Mouse (Mus musculus): ENCODE data around the gene Lemd1. TPM values are rescaled to one million over a fixed set of nuclear protein-coding genes. Genes with fewer than 3 reads are reported as not detected.

Gene Lemd1
- polyA plus RNA-seq, 1 experiment: not detected

- H3K4me3 ChIP-seq (ENCODE audit: insufficient read depth, low read depth, low read length): no peak overlapping the region
- no peak for TF ChIP-seq POLR2A (IDR thresholded peaks at IDR 0.05; ENCODE audit: low read depth, low read length)
- peak; percentile 40 for TF ChIP-seq CTCF (conservative IDR thresholded peaks at IDR 0.05; ENCODE audit: insufficient read depth, insufficient read length, low read depth, low read length)
- no peak for DNase-seq
- no peak overlapping the region for H3K27ac ChIP-seq (ENCODE audit: insufficient read depth, low read depth, low read length)
- H3K36me3 ChIP-seq (ENCODE audit: control insufficient read depth, insufficient read depth, low read length): no peaks in the 10 kb centered on the region
- H3K27me3 ChIP-seq (replicated peaks; ENCODE audit: control insufficient read depth, insufficient read depth, low read length): no peaks in the 10 kb centered on the region
- 86% methylated on average over 6 of the region's 6 CpGs for WGBS
- no peaks in the 10 kb centered on the region for H3K4me1 ChIP-seq (ENCODE audit: control insufficient read depth, insufficient read depth, low read length)
These were observed 63.2 kb downstream of the Lemd1 start for GRCm38 (mm10) chr1:132254467-132254866.

GRCm38 (mm10) chr1:132260331-132260730 is 69.1 kb downstream of the Lemd1 start:
- DNase-seq: no peak
- Histone ChIP-seq H3K27ac (ENCODE audit: insufficient read depth, low read depth, low read length) (no peak overlapping the region), H3K4me3 (ENCODE audit: insufficient read depth, low read depth, low read length) (no peak overlapping the region), H3K27me3 (replicated peaks; ENCODE audit: control insufficient read depth, insufficient read depth, low read length) (no peaks in the 10 kb centered on the region), H3K36me3 (ENCODE audit: control insufficient read depth, insufficient read depth, low read length) (no peaks in the 10 kb centered on the region), H3K4me1 (ENCODE audit: control insufficient read depth, insufficient read depth, low read length) (no peaks in the 10 kb centered on the region)
- 81% methylated on average over 1 of the region's 1 CpGs for WGBS
- TF ChIP-seq CTCF (conservative IDR thresholded peaks at IDR 0.05; ENCODE audit: insufficient read depth, insufficient read length, low read depth, low read length) (no peak), POLR2A (IDR thresholded peaks at IDR 0.05; ENCODE audit: low read depth, low read length) (no peak)

DNA sequence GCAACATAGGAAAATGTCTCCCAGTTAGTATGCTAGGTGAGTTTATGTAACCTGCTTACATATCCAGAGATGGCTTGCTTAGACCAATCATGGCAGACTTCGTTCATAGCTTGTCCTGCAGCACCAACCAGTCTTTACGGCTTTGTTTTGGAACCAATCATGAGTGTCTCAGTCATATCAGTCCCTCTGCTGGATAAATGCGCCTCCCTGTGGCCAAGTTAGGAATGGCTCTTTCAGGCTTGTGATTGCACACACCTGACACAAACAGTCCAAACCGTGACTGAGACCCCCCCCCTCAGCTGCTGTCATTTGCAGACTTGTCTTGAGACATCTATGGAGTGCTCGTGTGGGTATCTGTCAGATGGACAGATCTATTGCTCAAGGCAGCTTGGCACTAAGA is 69.8 kb downstream of the Lemd1 start:
- Histone ChIP-seq H3K36me3 (ENCODE audit: control insufficient read depth, insufficient read depth, low read length) (no peaks in the 10 kb centered on the region), H3K4me3 (ENCODE audit: insufficient read depth, low read depth, low read length) (no peak overlapping the region), H3K27ac (ENCODE audit: insufficient read depth, low read depth, low read length) (no peak overlapping the region), H3K4me1 (ENCODE audit: control insufficient read depth, insufficient read depth, low read length) (no peaks in the 10 kb centered on the region), H3K27me3 (replicated peaks; ENCODE audit: control insufficient read depth, insufficient read depth, low read length) (no peaks in the 10 kb centered on the region)
- no peak for TF ChIP-seq POLR2A (IDR thresholded peaks at IDR 0.05; ENCODE audit: low read depth, low read length)
- TF ChIP-seq CTCF (conservative IDR thresholded peaks at IDR 0.05; ENCODE audit: insufficient read depth, insufficient read length, low read depth, low read length): peak; percentile 33; the same call in 1 of the 2 replicates
- 70% methylated on average over 5 of the region's 5 CpGs for WGBS
- no peak for DNase-seq

- Histone ChIP-seq H3K36me3 (ENCODE audit: control insufficient read depth, insufficient read depth, low read length) (no peaks in the 10 kb centered on the region), H3K27me3 (replicated peaks; ENCODE audit: control insufficient read depth, insufficient read depth, low read length) (no peaks in the 10 kb centered on the region), H3K27ac (ENCODE audit: insufficient read depth, low read depth, low read length) (no peak overlapping the region), H3K4me1 (ENCODE audit: control insufficient read depth, insufficient read depth, low read length) (peaks cover 7% of the 10 kb centered on the region; the same call in 1 of the 2 replicates), H3K4me3 (ENCODE audit: insufficient read depth, low read depth, low read length) (no peak overlapping the region)
- no peak for TF ChIP-seq CTCF (conservative IDR thresholded peaks at IDR 0.05; ENCODE audit: insufficient read depth, insufficient read length, low read depth, low read length)
- TF ChIP-seq POLR2A (IDR thresholded peaks at IDR 0.05; ENCODE audit: low read depth, low read length): no peak
- 96% methylated on average over 4 of the region's 4 CpGs for WGBS
- no peak for DNase-seq
These were observed 72.4 kb downstream of the Lemd1 start for GRCm38 (mm10) chr1:132263618-132264017.

DNA sequence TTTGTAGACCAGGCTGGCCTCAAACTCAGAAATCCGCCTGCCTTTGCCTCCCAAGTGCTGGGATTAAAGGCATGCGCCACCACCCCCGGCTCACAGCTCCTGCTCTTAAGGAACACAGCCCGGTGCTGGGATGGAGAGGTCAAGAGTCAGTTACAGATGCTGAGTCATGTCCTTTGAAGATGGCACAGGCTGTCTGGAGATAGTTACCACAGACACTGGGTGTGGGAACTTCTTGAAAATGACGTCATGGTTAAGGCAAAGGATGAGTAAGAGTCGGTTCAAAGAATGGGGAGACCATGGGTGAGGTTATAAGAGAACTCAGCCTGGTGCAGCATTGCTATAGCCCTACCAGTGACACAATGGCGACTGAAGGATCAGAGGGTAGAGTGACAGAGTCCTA is 73.3 kb downstream of the Lemd1 start:
- no peaks in the 10 kb centered on the region for H3K27me3 ChIP-seq (replicated peaks; ENCODE audit: control insufficient read depth, insufficient read depth, low read length)
- no peak overlapping the region for H3K4me3 ChIP-seq (ENCODE audit: insufficient read depth, low read depth, low read length)
- no peak for TF ChIP-seq CTCF (conservative IDR thresholded peaks at IDR 0.05; ENCODE audit: insufficient read depth, insufficient read length, low read depth, low read length)
- no peak for TF ChIP-seq POLR2A (IDR thresholded peaks at IDR 0.05; ENCODE audit: low read depth, low read length)
- no peak overlapping the region for H3K27ac ChIP-seq (ENCODE audit: insufficient read depth, low read depth, low read length)
- H3K4me1 ChIP-seq (ENCODE audit: control insufficient read depth, insufficient read depth, low read length): peaks cover 7% of the 10 kb centered on the region; the same call in 1 of the 2 replicates
- 68% methylated on average over 7 of the region's 7 CpGs for WGBS
- DNase-seq: no peak
- no peaks in the 10 kb centered on the region for H3K36me3 ChIP-seq (ENCODE audit: control insufficient read depth, insufficient read depth, low read length)

DNA sequence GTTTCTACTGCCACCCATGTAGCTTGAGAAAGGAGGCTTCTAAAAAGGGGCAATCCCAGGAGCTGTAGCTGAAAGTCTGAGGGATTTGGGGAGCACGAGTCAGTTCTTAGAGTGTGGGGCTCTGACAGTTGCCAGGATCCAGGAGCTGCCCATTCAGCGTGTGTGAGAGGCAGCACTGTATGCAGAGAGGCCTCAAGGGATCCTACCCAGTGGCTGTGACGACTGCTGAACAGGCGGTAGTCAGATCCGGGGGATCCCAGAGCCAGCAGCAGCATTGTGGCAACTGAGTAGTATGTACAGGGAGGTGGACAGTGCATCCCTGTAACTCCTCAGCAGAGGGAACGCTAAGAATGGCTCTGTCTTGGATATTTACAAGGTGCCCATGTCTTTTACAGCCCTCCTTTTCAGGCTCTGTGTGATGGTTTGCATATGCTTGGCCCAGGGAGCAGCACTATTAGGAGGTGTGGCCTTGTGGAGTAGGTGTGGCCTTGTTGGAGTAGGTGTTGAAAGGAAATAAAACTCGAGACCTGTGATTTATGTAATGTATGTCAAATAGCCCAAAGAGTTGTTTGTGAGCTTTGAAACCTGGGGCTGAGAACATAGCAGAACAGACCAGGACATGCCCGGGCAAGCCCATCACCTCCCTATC is 74.1 kb downstream of the Lemd1 start:
- 64% methylated on average over 8 of the region's 8 CpGs for WGBS
- H3K27ac ChIP-seq (ENCODE audit: insufficient read depth, low read depth, low read length): no peak overlapping the region
- peaks cover 7% of the 10 kb centered on the region; the same call in 1 of the 2 replicates for H3K4me1 ChIP-seq (ENCODE audit: control insufficient read depth, insufficient read depth, low read length)
- H3K36me3 ChIP-seq (ENCODE audit: control insufficient read depth, insufficient read depth, low read length): no peaks in the 10 kb centered on the region
- H3K27me3 ChIP-seq (replicated peaks; ENCODE audit: control insufficient read depth, insufficient read depth, low read length): no peaks in the 10 kb centered on the region
- H3K4me3 ChIP-seq (ENCODE audit: insufficient read depth, low read depth, low read length): no peak overlapping the region
- DNase-seq: no peak
- TF ChIP-seq POLR2A (IDR thresholded peaks at IDR 0.05; ENCODE audit: low read depth, low read length) (no peak), CTCF (conservative IDR thresholded peaks at IDR 0.05; ENCODE audit: insufficient read depth, insufficient read length, low read depth, low read length) (no peak)

GRCm38 (mm10) chr1:132265936-132266335 is 74.7 kb downstream of the Lemd1 start:
- Histone ChIP-seq H3K4me1 (ENCODE audit: control insufficient read depth, insufficient read depth, low read length) (peaks cover 7% of the 10 kb centered on the region; the same call in 1 of the 2 replicates), H3K4me3 (ENCODE audit: insufficient read depth, low read depth, low read length) (no peak overlapping the region), H3K27ac (ENCODE audit: insufficient read depth, low read depth, low read length) (no peak overlapping the region), H3K27me3 (replicated peaks; ENCODE audit: control insufficient read depth, insufficient read depth, low read length) (no peaks in the 10 kb centered on the region), H3K36me3 (ENCODE audit: control insufficient read depth, insufficient read depth, low read length) (no peaks in the 10 kb centered on the region)
- no peak for TF ChIP-seq POLR2A (IDR thresholded peaks at IDR 0.05; ENCODE audit: low read depth, low read length)
- TF ChIP-seq CTCF (conservative IDR thresholded peaks at IDR 0.05; ENCODE audit: insufficient read depth, insufficient read length, low read depth, low read length): no peak
- 78% methylated on average over 10 of the region's 10 CpGs for WGBS
- no peak for DNase-seq
